Mouse (Mus musculus) G1E (cell line): ENCODE measurements around the gene Gbp2b. TPM values are rescaled to one million over a fixed set of nuclear protein-coding genes. Genes with fewer than 3 reads are reported as not detected.

Source experiments
- ATAC-seq: 2 replicates; pipeline ENCODE4 v1.8.0; 2016; ENCODE audit warnings: mild to moderate bottlenecking; ENCODE audit not compliant: insufficient number of reproducible peaks, poor library complexity, low FRiP score, severe bottlenecking; ENCODE audit errors: extremely low read depth
- DNase-seq: peaks from one replicate; pipeline ENCODE4 v3.0.0; 2012; ENCODE audit warnings: low spot score
- H3K27me3 ChIP-seq: 2 replicates; pipeline ENCODE4 v1.6.1; 2012; ENCODE audit warnings: mild to moderate bottlenecking, low read length, inconsistent platforms; ENCODE audit not compliant: insufficient read depth
- H3K36me3 ChIP-seq: replicated peaks from 2 replicates; pipeline ENCODE3; 2012; ENCODE audit warnings: mild to moderate bottlenecking, inconsistent platforms
- H3K4me1 ChIP-seq: 2 replicates; pipeline ENCODE4 v1.6.1; 2012; ENCODE audit warnings: low read depth, low read length, inconsistent platforms, mixed read lengths; ENCODE audit not compliant: insufficient read depth
- H3K4me3 ChIP-seq: 2 replicates; pipeline ENCODE4 v1.5.1; 2012; ENCODE audit warnings: low read depth, mild to moderate bottlenecking, inconsistent platforms, low read length, moderate library complexity, mixed read lengths
- H3K9me3 ChIP-seq: replicated peaks from 2 replicates; pipeline ENCODE4 v1.6.1; 2012; ENCODE audit warnings: inconsistent platforms
- CTCF ChIP-seq: IDR thresholded peaks from 2 replicates; pipeline ENCODE4 v1.5.1; 2012; ENCODE audit warnings: low read depth, low read length, inconsistent platforms, mixed read lengths
- GATA1 ChIP-seq: IDR thresholded peaks from 2 replicates; pipeline ENCODE4 v1.6.1; 2012; ENCODE audit warnings: borderline replicate concordance, low read length, inconsistent platforms, mixed read lengths
- GATA2 ChIP-seq: IDR thresholded peaks from 2 replicates; pipeline ENCODE4 v1.6.1; 2012; ENCODE audit warnings: low read depth, low read length, inconsistent platforms, borderline replicate concordance
- POLR2AphosphoS5 ChIP-seq: IDR thresholded peaks from 2 replicates; pipeline ENCODE4 v1.6.1; 2012; ENCODE audit warnings: low read depth, low read length, inconsistent platforms; ENCODE audit not compliant: insufficient replicate concordance
- TAL1 ChIP-seq: conservative IDR thresholded peaks from 2 replicates; pipeline ENCODE4 v1.6.1; 2012; ENCODE audit warnings: low read depth, low read length, inconsistent platforms, mixed read lengths
- polyA plus RNA-seq: library from polyadenylated mRNA; stranded (reverse); fragments of >175 nt; gene quantifications from 2 replicates; pipeline ENCODE4 v1.2.3, GENCODE M21; 2012
- total RNA-seq, 2 experiments: library from RNA; stranded (forward) in 1 of 2; stranded (reverse) in 1 of 2; fragments of 200-1000 nt in 1 of 2; fragments of >200 nt in 1 of 2; fragmentation: Nextera tagmentation in 1 of 2; gene quantifications; 2 replicates each; pipeline ENCODE4 v1.2.3; 2014 to 2017

The Gbp2b gene
- total and polyA plus RNA-seq, 3 experiments, result 0.44 TPM; not detected in 2

GRCm38 (mm10) chr3:142578342-142578741 is 16.3 kb upstream of the Gbp2b start:
- ATAC-seq, result no peak
- TF ChIP-seq TAL1, result no peak
- no peak for TF ChIP-seq GATA2
- TF ChIP-seq CTCF, result no peak
- no peak for TF ChIP-seq POLR2AphosphoS5
- no peak for TF ChIP-seq GATA1

DNA sequence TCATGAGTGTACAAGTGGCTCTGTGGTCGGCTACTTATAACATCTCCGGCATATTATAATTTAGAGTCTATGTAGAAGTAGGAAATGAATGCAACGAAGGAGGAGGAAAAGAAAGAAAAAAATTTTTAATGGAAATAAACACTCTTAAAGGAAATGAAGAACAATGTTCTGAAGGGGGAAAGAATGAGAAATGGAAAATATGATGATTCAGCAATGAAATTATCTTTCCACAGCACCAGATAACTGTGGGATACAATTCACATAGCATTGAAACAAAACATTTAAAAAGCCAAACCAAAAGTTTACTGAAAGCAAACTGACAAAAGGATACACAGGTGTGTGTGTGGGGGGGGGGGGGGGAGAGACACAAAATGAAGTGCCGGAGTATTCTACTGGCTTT is 11.6 kb upstream of the Gbp2b start:
- Histone ChIP-seq H3K4me1 (0 out of 2 replicates have a peak, but pooled peaks cover 2% of the 10 kb centered on the region), H3K36me3 (no peaks in the 10 kb centered on the region), H3K9me3 (no peaks in the 10 kb centered on the region), H3K27me3 (no peaks in the 10 kb centered on the region), H3K4me3 (no peak overlapping the region)
- ATAC-seq, result no peak
- DNase-seq, result no peak
- TF ChIP-seq CTCF (no peak), GATA2 (no peak), TAL1 (no peak)

More at GRCm38 (mm10) chr3:142578342-142578741, 16.3 kb upstream of the Gbp2b start:
- peaks cover 5% of the 10 kb centered on the region; the same call in 1 of the 2 replicates for H3K4me1 ChIP-seq
- no peaks in the 10 kb centered on the region for H3K9me3 ChIP-seq
- H3K4me3 ChIP-seq, result no peak overlapping the region
- H3K27me3 ChIP-seq, result no peaks in the 10 kb centered on the region
- no peak for DNase-seq
- no peaks in the 10 kb centered on the region for H3K36me3 ChIP-seq

DNA sequence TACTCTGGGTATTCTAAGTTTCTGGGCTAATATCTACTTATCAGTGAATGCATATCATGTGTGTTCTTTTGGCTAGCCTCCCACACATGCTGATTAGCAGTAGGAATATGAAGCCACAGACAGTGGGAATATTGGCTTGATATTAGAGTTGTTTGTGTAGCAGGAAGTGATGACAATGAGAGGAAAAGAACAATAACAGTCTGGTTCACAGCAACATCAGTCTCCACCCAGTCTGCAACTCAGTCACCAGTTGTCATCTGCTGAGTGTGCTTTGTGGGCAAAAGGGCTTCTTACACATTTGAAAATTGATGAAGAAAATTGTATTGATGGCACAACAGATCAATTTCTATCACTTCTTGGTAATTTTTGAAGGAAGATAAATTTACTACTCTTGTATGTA is 7.3 kb upstream of the Gbp2b start:
- H3K27me3 ChIP-seq, result no peaks in the 10 kb centered on the region
- no peak for DNase-seq
- H3K4me1 ChIP-seq, result no peaks in the 10 kb centered on the region
- TF ChIP-seq POLR2AphosphoS5, result no peak
- no peak for TF ChIP-seq GATA1
- no peak for TF ChIP-seq GATA2
- no peak for TF ChIP-seq TAL1
- no peak for TF ChIP-seq CTCF
- H3K9me3 ChIP-seq, result no peaks in the 10 kb centered on the region
- H3K4me3 ChIP-seq, result no peak overlapping the region
- ATAC-seq, result no peak
- H3K36me3 ChIP-seq, result no peaks in the 10 kb centered on the region

DNA sequence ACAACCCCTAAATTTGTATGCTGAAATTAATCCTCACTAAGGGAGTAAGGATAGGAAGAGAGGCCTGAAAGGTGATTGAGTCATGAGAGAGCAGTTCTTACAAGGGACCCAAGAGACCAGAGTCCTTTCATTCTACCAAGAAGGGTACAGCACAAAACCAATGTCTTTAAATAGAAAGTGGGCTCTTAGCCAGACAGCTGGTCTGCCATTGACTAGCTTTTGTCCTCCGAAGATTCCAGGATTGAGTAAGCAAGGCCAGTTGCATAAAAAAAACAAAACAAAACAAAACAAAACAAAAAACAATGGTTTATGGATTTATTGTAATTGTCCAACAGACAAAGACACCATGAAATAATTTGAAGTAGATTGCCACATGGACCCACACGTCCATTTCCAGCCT is 5.8 kb upstream of the Gbp2b start:
- H3K4me1 ChIP-seq, result no peaks in the 10 kb centered on the region
- no peak overlapping the region for H3K4me3 ChIP-seq
- no peaks in the 10 kb centered on the region for H3K9me3 ChIP-seq
- no peak for DNase-seq
- ATAC-seq, result no peak
- TF ChIP-seq GATA2, result no peak
- no peaks in the 10 kb centered on the region for H3K27me3 ChIP-seq
- H3K36me3 ChIP-seq, result no peaks in the 10 kb centered on the region

DNA sequence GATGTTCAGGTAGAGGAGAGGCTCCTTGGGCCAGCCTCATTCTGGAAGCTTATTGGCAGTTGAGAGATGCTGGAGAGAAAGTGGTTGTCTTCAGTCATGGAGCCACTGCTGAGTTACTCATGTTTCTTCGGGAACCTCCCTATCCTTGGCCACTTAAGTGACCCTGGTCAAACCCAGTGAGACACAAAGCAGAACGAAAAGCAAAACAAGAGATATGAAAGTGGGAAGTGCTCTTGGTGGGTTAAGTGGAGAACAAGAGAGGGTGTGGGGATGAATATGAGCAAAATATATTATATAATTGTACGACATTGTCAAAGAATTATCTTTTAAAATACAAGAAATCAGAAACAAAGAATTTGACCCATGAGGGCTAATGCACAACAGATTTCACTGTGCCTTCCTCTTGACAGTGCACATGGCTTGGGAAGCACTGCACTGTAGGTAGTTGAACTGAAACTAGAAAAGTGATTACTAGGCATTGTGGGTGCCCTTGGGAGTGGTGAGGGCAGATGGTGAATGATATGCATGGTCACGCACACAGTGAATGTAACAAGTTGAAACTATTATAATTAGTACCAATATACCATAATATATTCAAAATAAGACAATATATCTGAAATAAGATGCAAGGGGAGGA is 4.1 kb upstream of the Gbp2b start:
- Histone ChIP-seq H3K27me3 (no peaks in the 10 kb centered on the region), H3K9me3 (no peaks in the 10 kb centered on the region), H3K4me3 (no peak overlapping the region), H3K4me1 (no peaks in the 10 kb centered on the region), H3K36me3 (no peaks in the 10 kb centered on the region)
- TF ChIP-seq POLR2AphosphoS5 (no peak), TAL1 (no peak), GATA2 (no peak), CTCF (no peak), GATA1 (no peak)
- DNase-seq (no peak), ATAC-seq (no peak)

- Histone ChIP-seq H3K36me3 (no peaks in the 10 kb centered on the region), H3K27me3 (no peaks in the 10 kb centered on the region), H3K4me3 (no peak overlapping the region), H3K9me3 (no peaks in the 10 kb centered on the region), H3K4me1 (no peaks in the 10 kb centered on the region)
- DNase-seq, result no peak
- ATAC-seq, result no peak
- TF ChIP-seq GATA2 (no peak), TAL1 (no peak), POLR2AphosphoS5 (no peak), CTCF (no peak), GATA1 (no peak)
Observed at GRCm38 (mm10) chr3:142597923-142598322, 3.3 kb downstream of the Gbp2b start.

DNA sequence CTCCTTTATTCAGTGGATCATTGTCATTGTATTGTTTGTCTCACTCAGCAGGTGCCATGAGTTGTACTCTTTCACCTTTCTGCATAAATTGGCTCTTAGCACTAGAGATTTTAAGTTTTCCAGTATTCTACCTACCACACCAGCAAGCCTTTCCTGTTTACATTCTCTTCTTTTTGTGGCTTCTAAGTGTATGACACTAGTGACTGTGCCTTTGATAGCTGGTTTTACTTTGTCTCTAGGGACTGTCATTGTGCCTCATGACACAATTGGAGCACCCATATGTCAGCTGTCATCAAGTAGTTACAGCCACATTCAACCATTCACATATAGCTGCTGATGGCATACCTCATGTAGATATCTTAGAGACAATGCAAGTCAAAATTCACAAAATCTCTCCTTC is 7.0 kb downstream of the Gbp2b start:
- H3K27me3 ChIP-seq, result no peaks in the 10 kb centered on the region
- no peaks in the 10 kb centered on the region for H3K36me3 ChIP-seq
- DNase-seq (no peak), ATAC-seq (no peak)
- TF ChIP-seq CTCF, result no peak
- no peak for TF ChIP-seq GATA2
- TF ChIP-seq GATA1, result no peak
- TF ChIP-seq TAL1, result no peak
- no peak for TF ChIP-seq POLR2AphosphoS5
- H3K4me3 ChIP-seq, result no peak overlapping the region
- no peaks in the 10 kb centered on the region for H3K4me1 ChIP-seq
- no peaks in the 10 kb centered on the region for H3K9me3 ChIP-seq
